Mouse (Mus musculus) E14TG2a.4 (cell line): ENCODE measurements around the gene Marc1.

ENCODE experiments used
- CTCF ChIP-seq: conservative IDR thresholded peaks from 2 replicates; pipeline ENCODE4 v1.5.1; 2014; ENCODE audit warnings: low read length
- NANOG ChIP-seq: IDR thresholded peaks from 2 replicates; pipeline ENCODE4 v1.6.1; 2014; ENCODE audit warnings: borderline replicate concordance, low read length, mixed read lengths
- POU5F1 ChIP-seq: IDR thresholded peaks from 2 replicates; pipeline ENCODE4 v1.6.1; 2014; ENCODE audit warnings: low read length, borderline replicate concordance

DNA sequence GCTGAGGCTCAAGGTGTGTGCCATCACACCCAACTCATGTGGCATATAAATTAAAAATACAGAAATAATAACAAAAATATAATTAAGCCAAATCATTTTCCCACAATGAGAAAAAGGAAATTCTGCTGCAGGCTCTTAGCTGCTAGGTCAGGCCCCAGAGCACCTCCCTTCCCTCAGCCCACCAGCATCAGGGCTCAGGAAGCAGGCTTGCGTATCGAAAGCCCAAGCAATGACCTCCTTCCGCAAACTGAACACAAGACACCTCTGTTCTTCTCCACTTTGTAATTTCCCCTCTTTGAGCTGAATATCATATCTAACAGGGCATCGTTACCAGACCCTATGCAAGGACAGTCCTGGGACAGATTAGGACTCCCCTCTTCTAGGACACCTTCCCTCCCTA lies 5.4 kb downstream of the Marc1 start:
- TF ChIP-seq CTCF: no peak
- no peak for TF ChIP-seq NANOG
- TF ChIP-seq POU5F1: no peak
